Mouse (Mus musculus): ENCODE results near the gene Ackr4.
A peak's percentile ranks its signal among the peaks of the same experiment; 100 is the strongest.

The Ackr4 gene

GRCm38 (mm10) chr9:104040362-104040761 is 86.4 kb downstream of the Ackr4 start, which contains the start of gene Gm28305:
TSS of gene Gm28305 (plus strand) at chr9:104040662.
- no peak for DNase-seq (ENCODE audit: low spot score)

GRCm38 (mm10) chr9:104039742-104040141 is 87.0 kb downstream of the Ackr4 start:
- no peak for DNase-seq (ENCODE audit: low spot score)

- DNase-seq (ENCODE audit: low spot score), result no peak
Measured at GRCm38 (mm10) chr9:104039031-104039695, 87.6 kb downstream of the Ackr4 start.

DNA sequence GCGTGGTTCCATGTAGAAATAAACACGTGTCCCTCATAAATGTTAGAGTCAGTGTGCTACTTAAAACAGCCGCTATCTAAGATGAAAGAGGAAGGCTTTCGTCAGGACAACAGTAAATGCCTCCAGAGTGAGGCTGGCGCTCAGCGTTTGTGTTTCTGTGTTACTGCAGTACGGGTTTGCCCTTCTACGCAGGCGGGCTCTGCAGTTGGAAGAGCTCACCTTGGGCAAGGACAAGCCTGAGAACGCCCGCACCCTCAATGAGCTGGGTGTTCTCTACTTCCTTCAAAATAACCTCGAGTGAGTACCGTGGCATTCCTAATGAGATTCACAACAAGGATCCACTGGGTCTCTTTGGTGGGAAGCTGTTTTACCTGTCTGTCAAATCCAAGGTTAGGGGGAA is 88.5 kb downstream of the Ackr4 start:
- no peak for DNase-seq (ENCODE audit: low spot score)

- peak; percentile 79 for DNase-seq (ENCODE audit: low spot score)
Measured at GRCm38 (mm10) chr9:104035261-104036015, 91.3 kb downstream of the Ackr4 start.

GRCm38 (mm10) chr9:104034718-104035117 is 92.0 kb downstream of the Ackr4 start:
- DNase-seq (ENCODE audit: low spot score), result no peak

DNA sequence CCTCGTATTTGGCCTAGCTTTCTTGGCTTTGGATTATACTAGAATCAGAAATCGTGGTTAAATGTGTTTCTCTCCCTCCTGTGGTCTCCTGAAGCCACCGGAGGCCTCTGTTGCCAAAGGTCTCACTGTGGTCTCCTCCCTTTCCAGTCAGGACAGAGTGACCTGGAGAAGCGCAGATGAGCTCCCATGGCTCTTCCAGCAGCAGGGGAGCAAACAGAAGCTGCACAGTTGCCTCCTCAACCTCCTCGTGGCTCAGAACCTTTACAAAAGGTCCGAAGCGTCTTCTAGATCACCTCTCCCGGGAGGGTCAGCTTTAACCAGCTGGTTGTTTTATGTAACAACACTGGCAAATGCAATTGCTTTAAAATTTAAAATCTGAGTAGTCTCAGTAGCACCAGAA is 92.5 kb downstream of the Ackr4 start:
- no peak for DNase-seq (ENCODE audit: low spot score)
